Mouse (Mus musculus) CD4-positive, CD25-positive, alpha-beta regulatory T cell, adult 2 months (primary cell): ENCODE data around the gene Atp13a1.
A peak's percentile ranks its signal among the peaks of the same experiment; 100 is the strongest.

ENCODE experiments used
- DNase-seq: peaks from one replicate; pipeline ENCODE4 v3.0.0-alpha.2; 2012; ENCODE audit warnings: low read depth, low spot score

The Atp13a1 gene

DNA sequence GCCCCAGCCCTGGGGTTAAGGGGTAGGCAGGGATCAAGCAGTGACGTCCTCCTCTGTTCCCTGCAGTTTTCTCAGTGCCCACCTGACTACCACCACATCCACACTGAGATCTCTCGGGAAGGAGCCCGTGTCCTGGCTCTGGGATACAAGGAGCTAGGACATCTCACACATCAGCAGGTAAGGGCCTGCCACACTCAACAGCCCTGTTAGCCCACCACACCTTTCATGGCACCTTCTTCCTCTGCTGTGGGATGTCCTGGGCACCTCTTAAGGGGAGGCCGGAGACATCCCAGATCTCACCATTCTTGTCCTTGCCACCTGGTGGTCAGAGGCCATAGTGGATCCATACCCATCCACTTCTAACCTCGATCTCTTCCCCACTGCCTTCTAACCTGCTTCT lies 9.0 kb downstream of the Atp13a1 start:
- no peak for DNase-seq

GRCm38 (mm10) chr8:69801796-69802195 lies 10.8 kb downstream of the Atp13a1 start:
- DNase-seq: no peak

DNA sequence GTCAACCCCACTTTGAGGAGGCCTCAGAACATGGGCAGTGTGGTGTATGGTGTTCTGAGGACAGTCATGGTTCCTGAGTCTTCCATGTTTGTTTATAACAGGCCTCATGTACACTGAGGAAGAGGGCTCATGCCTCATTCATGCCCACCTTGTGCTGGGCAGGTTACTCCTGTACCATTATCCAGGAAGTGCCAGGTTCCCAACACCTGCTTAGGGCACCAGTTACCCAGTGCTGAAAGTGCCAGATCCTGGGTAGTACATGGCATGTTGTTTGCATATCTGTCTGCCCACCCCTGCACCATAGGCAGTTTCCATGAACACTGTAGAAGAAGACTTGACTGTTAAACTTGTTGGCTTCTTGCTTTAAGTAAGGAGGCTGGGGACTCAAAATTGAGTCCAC lies 11.3 kb downstream of the Atp13a1 start:
- no peak for DNase-seq

- no peak for DNase-seq
These were observed 12.4 kb downstream of the Atp13a1 start for GRCm38 (mm10) chr8:69803366-69803765.

DNA sequence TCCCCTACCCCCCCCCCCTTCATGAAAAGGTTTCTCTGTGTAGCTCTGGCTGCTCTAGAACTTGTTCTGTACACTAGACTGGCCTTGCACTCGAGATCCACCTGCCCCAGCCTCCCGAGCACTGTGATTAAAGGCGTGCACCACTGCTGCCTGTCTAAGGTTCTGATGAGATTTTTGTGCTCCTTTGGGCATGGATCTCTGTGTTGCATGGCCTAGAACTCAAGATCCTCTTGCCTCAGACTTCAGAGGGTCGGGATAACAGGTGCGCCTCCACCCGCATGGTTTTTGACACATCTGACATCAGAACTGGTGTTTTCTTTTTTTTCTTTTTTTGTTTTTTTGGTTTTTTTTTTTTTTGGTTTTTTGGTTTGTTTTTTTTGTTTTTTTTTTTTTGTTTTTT lies 13.6 kb downstream of the Atp13a1 start:
- no peak for DNase-seq

- DNase-seq: no peak
These were observed 14.1 kb downstream of the Atp13a1 start for GRCm38 (mm10) chr8:69805086-69805485.

DNA sequence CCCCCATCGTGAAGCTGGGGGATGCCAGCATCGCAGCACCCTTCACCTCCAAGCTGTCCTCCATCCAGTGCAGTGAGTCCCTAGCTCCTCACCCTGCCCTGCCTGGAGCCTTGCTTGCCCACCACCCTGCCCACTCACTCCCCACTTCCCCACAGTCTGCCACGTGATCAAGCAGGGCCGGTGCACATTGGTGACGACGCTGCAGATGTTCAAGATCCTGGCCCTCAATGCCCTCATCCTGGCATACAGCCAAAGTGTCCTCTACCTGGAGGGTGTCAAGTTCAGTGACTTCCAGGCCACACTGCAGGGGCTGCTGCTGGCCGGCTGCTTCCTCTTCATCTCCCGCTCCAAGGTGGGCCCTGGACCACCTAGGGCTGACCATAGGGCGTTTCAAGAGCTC lies 14.5 kb downstream of the Atp13a1 start:
- DNase-seq: no peak

DNA sequence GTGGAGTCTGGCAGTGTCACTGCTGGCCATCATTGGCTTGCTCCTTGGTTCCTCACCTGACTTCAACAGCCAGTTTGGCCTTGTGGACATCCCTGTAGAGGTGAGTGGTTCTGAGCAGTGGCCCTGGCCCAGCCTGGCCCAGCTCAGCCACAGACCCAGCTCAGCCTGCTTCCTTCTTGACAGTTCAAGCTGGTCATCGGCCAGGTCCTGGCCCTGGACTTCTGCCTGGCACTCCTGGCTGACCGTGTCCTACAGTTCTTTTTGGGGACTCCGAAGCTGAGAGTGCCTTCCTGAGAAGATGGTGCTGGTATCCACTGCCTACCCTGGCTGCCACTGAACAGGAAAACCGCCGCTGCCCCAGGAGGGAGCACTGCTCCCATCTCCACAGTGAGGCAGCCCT lies 16.3 kb downstream of the Atp13a1 start:
- no peak for DNase-seq

DNA sequence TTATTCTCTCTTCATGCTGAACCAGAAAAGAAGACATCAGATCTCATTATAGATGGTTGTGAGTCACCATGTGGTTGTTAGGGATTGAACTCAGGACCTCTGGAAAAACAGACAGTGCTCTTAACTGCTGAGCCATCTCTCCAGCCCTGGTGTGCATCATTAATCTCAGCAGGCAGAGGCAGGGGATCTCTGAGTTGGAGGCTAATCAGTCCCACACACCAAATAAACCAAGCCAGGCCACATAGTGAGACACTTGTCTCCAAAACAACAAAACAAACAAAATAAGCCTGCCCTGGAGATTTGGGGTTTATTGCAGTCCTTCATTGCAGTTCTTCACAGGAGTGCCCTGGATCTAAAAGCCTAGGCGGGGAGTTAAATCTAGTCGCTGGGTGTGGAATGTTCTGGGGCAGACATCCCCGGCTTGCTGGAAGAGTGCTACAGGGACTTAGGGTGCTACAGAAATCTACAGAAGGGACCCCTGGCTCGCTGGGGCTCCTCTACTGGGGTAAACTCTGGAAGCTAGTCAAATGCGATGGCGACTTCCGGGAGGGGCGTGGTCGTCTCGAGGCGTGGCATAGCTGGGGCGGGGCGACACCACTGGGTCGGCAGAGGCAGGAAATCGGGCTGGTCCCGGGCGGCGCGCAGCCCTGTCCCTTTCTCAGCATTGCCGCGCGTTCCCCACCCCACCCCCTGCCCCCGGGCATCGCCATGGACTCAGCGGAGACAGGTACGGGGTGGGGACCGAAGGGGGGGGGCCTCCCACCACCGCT lies 17.3 kb downstream of the Atp13a1 start, which contains the start of gene Gmip:
TSS of gene Gmip (plus strand) at position 586 of the 770 bp plus-strand sequence.
- DNase-seq: peak; percentile 94

- DNase-seq: peak; percentile 65
These were observed 18.0 kb downstream of the Atp13a1 start for GRCm38 (mm10) chr8:69808864-69809403.

DNA sequence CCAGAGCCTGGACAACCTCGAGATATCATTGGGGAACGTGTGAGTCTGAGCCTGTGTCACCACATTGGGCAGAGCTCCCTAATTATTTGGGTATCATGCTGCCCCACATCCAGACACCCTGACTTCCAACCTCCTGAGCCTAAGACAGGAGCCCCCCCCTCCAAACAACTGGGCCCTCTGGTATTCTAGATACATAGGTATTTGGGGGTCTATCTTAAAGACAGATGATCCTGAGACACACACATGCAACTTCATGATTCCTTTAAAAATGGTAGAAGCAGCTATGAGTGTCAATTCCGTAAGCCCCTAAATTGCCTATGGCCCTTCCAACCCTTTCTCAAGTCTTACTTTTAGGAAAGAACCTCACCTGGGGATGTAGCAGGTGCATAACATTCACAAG lies 18.9 kb downstream of the Atp13a1 start:
- DNase-seq: no peak

GRCm38 (mm10) chr8:69814881-69815280 lies 23.9 kb downstream of the Atp13a1 start:
- no peak for DNase-seq

DNA sequence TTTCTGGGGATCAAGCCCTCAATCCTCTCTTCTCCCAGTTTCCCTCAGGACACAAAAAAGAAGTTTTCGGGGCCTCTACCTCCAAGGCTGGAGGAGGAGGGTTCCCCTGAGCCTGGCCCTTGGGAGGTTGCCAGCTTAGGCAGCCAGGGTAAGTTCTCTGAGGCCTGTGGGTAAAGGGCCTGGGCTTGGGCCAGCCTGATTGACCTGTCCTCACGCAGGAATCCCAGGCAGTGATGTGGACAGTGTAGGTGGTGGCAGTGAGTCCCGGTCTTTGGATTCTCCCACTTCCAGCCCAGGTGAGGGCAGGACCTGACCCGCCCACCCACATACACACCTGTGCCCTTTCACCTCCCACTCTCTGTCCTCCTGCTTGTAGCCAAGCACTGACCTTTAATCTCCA lies 24.4 kb downstream of the Atp13a1 start:
- no peak for DNase-seq

DNA sequence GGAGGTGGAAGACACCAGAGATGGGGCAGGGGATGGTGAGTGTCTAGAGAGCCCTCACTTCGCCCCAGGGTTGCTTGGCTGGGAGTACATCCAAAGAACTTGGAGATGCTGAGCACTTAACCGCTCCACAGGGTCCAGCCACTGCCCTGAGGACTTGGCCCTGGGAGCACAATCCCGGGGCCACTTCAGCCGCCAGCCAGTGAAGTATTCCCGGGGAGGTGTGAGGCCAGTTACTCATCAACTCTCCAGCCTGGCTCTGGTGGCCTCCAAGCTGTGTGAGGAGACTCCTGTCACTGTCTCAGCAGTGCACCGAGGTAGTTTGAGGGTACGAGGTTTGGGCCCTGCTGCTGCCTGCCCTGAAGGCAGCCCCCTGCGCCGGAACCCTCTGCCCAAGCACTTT lies 29.5 kb downstream of the Atp13a1 start:
- no peak for DNase-seq

DNA sequence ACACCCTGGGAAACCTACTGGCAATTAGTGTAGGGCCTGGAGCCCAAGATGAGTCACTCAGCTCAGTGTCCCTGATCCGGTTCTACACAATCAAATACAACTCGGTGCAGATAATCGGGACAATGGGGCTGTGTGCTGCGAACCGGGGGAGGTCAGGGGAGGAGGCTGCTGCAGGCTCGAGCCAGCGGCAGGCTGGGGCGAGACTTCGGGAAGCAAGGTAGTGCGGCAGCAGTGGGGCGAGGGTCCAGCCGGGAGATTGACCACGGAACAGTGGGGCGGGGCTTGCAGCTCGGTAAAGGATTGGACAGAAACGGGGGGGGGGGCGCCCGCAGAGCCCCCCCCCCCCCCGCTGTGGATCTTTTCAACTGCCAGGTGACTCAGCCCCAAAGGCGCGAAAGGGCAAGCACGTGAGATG lies 31.0 kb downstream of the Atp13a1 start:
- no peak for DNase-seq

- peak; percentile 84 for DNase-seq
These were observed 31.6 kb downstream of the Atp13a1 start, which contains the start of gene Lpar2 for GRCm38 (mm10) chr8:69822386-69823191. Gene Lpar2 (plus strand): TSS chr8:69822429.

DNA sequence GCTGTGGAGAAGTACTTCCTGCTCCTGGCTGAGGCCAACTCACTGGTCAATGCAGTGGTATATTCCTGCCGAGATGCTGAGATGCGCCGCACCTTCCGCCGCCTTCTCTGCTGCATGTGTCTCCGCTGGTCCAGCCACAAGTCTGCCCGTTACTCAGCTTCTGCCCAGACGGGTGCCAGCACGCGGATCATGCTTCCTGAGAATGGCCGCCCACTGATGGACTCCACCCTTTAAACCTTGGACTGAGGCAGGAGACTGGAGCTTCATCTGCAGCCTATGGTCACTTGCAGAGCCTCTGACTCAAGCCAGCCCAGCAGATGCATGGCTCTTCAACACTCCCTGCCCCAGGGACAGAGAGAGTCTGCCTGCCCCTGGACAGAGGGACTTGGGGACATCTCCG lies 35.4 kb downstream of the Atp13a1 start:
- DNase-seq: no peak

DNA sequence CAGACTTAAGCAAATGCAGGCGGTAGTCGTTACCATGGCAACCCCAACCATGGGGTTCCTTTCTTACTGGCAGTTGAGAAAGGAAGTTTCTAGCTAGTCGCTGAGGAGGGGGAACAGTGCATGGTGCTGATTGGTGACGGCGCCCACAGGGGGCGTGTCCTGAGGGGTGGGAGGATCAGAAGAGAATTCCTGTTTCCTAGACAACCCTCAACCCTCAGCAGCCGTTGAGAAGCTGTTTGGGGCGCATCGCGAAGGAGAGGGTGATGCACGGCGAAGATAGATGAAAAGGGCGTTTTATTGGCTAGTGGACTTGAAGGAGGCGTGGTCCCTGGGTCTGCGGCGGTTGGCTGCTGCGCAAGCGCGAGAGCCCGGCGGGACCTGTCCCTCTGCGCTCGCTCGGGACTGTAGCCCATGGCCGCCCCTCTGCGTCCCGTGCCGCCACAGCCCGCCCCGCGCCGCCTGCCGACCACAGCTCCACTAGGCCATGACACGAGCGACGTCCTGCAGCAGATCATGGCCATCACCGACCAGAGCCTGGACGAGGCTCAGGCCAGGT lies 41.4 kb downstream of the Atp13a1 start, which contains the start of gene Pbx4:
TSS of gene Pbx4 (plus strand) at position 194 of the 556 bp plus-strand sequence.
- DNase-seq: peak; percentile 98

- no peak for DNase-seq
These were observed 46.2 kb downstream of the Atp13a1 start for GRCm38 (mm10) chr8:69837057-69837682.

GRCm38 (mm10) chr8:69847167-69848065 lies 56.5 kb downstream of the Atp13a1 start:
- DNase-seq: no peak

- no peak for DNase-seq
These were observed 58.0 kb downstream of the Atp13a1 start for GRCm38 (mm10) chr8:69848951-69849350.
